Mouse (Mus musculus): ENCODE measurements around the gene Smc1a. TPM values are rescaled to one million over a fixed set of nuclear protein-coding genes. Genes with fewer than 3 reads are reported as not detected.
"Not testable (repeated sequence)": the region's sequence is repeated elsewhere in the genome, so short reads cannot be mapped to it uniquely, and the experiment has no call there.

The Smc1a gene
- polyA plus RNA-seq, 1 experiment from 2014 or later: 91.0 TPM

GRCm38 (mm10) chrX:152019294-152019693 is 3.1 kb downstream of the Smc1a start:
- no peak for ATAC-seq (ENCODE audit: insufficient read depth, low FRiP score)
- Histone ChIP-seq H3K4me2 (ENCODE audit: low read depth, low read length) (no peak overlapping the region), H3K36me3 (ENCODE audit: control insufficient read depth, insufficient read depth, low read length) (no peaks in the 10 kb centered on the region), H3K27me3 (ENCODE audit: control insufficient read depth, insufficient read depth, low read length) (peaks cover 7% of the 10 kb centered on the region; the same call in 1 of the 2 replicates), H3K4me3 (replicated peaks; ENCODE audit: low read length) (no peak overlapping the region), H3K27ac (ENCODE audit: low read length) (no peak overlapping the region), H3K9ac (ENCODE audit: low read length) (no peak overlapping the region), H3K9me3 (replicated peaks; ENCODE audit: control insufficient read depth, low read length) (no peaks in the 10 kb centered on the region), H3K4me1 (ENCODE audit: control insufficient read depth, insufficient read depth, low read length) (no peaks in the 10 kb centered on the region)
- 79% methylated on average over 2 of the region's 2 CpGs for WGBS

- Histone ChIP-seq H3K9ac (ENCODE audit: low read length) (no peak overlapping the region), H3K4me2 (ENCODE audit: low read depth, low read length) (no peak overlapping the region), H3K27ac (ENCODE audit: low read length) (no peak overlapping the region), H3K4me1 (ENCODE audit: control insufficient read depth, insufficient read depth, low read length) (no peaks in the 10 kb centered on the region), H3K36me3 (ENCODE audit: control insufficient read depth, insufficient read depth, low read length) (0 out of 2 replicates have a peak, but pooled peaks cover 4% of the 10 kb centered on the region), H3K9me3 (replicated peaks; ENCODE audit: control insufficient read depth, low read length) (no peaks in the 10 kb centered on the region), H3K27me3 (ENCODE audit: control insufficient read depth, insufficient read depth, low read length) (peaks cover 11% of the 10 kb centered on the region; the same call in 1 of the 2 replicates), H3K4me3 (replicated peaks; ENCODE audit: low read length) (no peak overlapping the region)
- no peak for ATAC-seq (ENCODE audit: insufficient read depth, low FRiP score)
These were observed 23.6 kb downstream of the Smc1a start for GRCm38 (mm10) chrX:152039865-152040264.

- no peak overlapping the region for H3K4me3 ChIP-seq (replicated peaks; ENCODE audit: low read length)
- no peak overlapping the region for H3K4me2 ChIP-seq (ENCODE audit: low read depth, low read length)
- H3K9me3 ChIP-seq (replicated peaks; ENCODE audit: control insufficient read depth, low read length): no peaks in the 10 kb centered on the region
- no peaks in the 10 kb centered on the region for H3K4me1 ChIP-seq (ENCODE audit: control insufficient read depth, insufficient read depth, low read length)
- H3K9ac ChIP-seq (ENCODE audit: low read length): no peak overlapping the region
- H3K27ac ChIP-seq (ENCODE audit: low read length): no peak overlapping the region
- H3K27me3 ChIP-seq (ENCODE audit: control insufficient read depth, insufficient read depth, low read length): no peaks in the 10 kb centered on the region; the same call in 1 of the 2 replicates
- no peak for ATAC-seq (ENCODE audit: insufficient read depth, low FRiP score)
- no peaks in the 10 kb centered on the region for H3K36me3 ChIP-seq (ENCODE audit: control insufficient read depth, insufficient read depth, low read length)
These were observed 31.0 kb downstream of the Smc1a start for GRCm38 (mm10) chrX:152047230-152047629.

- no peaks in the 10 kb centered on the region; the same call in 1 of the 2 replicates for H3K27me3 ChIP-seq (ENCODE audit: control insufficient read depth, insufficient read depth, low read length)
- H3K9ac ChIP-seq (ENCODE audit: low read length): no peak overlapping the region
- H3K9me3 ChIP-seq (replicated peaks; ENCODE audit: control insufficient read depth, low read length): no peaks in the 10 kb centered on the region
- H3K4me3 ChIP-seq (replicated peaks; ENCODE audit: low read length): no peak overlapping the region
- H3K4me2 ChIP-seq (ENCODE audit: low read depth, low read length): no peak overlapping the region
- 74% methylated on average over 3 of the region's 3 CpGs for WGBS
- ATAC-seq (ENCODE audit: insufficient read depth, low FRiP score): no peak
- H3K36me3 ChIP-seq (ENCODE audit: control insufficient read depth, insufficient read depth, low read length): no peaks in the 10 kb centered on the region
- no peaks in the 10 kb centered on the region for H3K4me1 ChIP-seq (ENCODE audit: control insufficient read depth, insufficient read depth, low read length)
- no peak overlapping the region for H3K27ac ChIP-seq (ENCODE audit: low read length)
These were observed 36.3 kb downstream of the Smc1a start for GRCm38 (mm10) chrX:152052546-152052945.

GRCm38 (mm10) chrX:152054094-152054493 is 37.9 kb downstream of the Smc1a start:
- Histone ChIP-seq H3K9ac (ENCODE audit: low read length) (no peak overlapping the region), H3K4me2 (ENCODE audit: low read depth, low read length) (no peak overlapping the region), H3K9me3 (replicated peaks; ENCODE audit: control insufficient read depth, low read length) (no peaks in the 10 kb centered on the region), H3K27me3 (ENCODE audit: control insufficient read depth, insufficient read depth, low read length) (peaks cover 8% of the 10 kb centered on the region; the same call in 1 of the 2 replicates), H3K27ac (ENCODE audit: low read length) (no peak overlapping the region), H3K4me1 (ENCODE audit: control insufficient read depth, insufficient read depth, low read length) (no peaks in the 10 kb centered on the region), H3K36me3 (ENCODE audit: control insufficient read depth, insufficient read depth, low read length) (no peaks in the 10 kb centered on the region), H3K4me3 (replicated peaks; ENCODE audit: low read length) (no peak overlapping the region)
- no peak for ATAC-seq (ENCODE audit: insufficient read depth, low FRiP score)
- WGBS: 67% methylated on average over 1 of the region's 1 CpGs

- Histone ChIP-seq H3K27ac (ENCODE audit: low read length) (no peak overlapping the region), H3K36me3 (ENCODE audit: control insufficient read depth, insufficient read depth, low read length) (peaks cover 3% of the 10 kb centered on the region; the same call in 1 of the 2 replicates), H3K4me2 (ENCODE audit: low read depth, low read length) (no peak overlapping the region), H3K9me3 (replicated peaks; ENCODE audit: control insufficient read depth, low read length) (no peaks in the 10 kb centered on the region), H3K9ac (ENCODE audit: low read length) (no peak overlapping the region), H3K27me3 (ENCODE audit: control insufficient read depth, insufficient read depth, low read length) (peaks cover 11% of the 10 kb centered on the region), H3K4me1 (ENCODE audit: control insufficient read depth, insufficient read depth, low read length) (no peaks in the 10 kb centered on the region), H3K4me3 (replicated peaks; ENCODE audit: low read length) (no peak overlapping the region)
- WGBS: 74% methylated on average over 2 of the region's 2 CpGs
- ATAC-seq (ENCODE audit: insufficient read depth, low FRiP score): no peak
These were observed 49.4 kb downstream of the Smc1a start for GRCm38 (mm10) chrX:152065674-152066073.

GRCm38 (mm10) chrX:152067789-152068188 is 51.6 kb downstream of the Smc1a start:
- Histone ChIP-seq H3K36me3 (ENCODE audit: control insufficient read depth, insufficient read depth, low read length) (no peaks in the 10 kb centered on the region), H3K4me1 (ENCODE audit: control insufficient read depth, insufficient read depth, low read length) (no peaks in the 10 kb centered on the region), H3K4me2 (ENCODE audit: low read depth, low read length) (no peak overlapping the region), H3K9me3 (replicated peaks; ENCODE audit: control insufficient read depth, low read length) (no peaks in the 10 kb centered on the region), H3K27me3 (ENCODE audit: control insufficient read depth, insufficient read depth, low read length) (peaks cover 4% of the 10 kb centered on the region; the same call in 1 of the 2 replicates), H3K4me3 (replicated peaks; ENCODE audit: low read length) (no peak overlapping the region), H3K27ac (ENCODE audit: low read length) (no peak overlapping the region), H3K9ac (ENCODE audit: low read length) (no peak overlapping the region)
- ATAC-seq (ENCODE audit: insufficient read depth, low FRiP score): no peak
- WGBS: 61% methylated on average over 1 of the region's 1 CpGs

GRCm38 (mm10) chrX:152089832-152090614 is 73.8 kb downstream of the Smc1a start:
- WGBS: 33% methylated on average over 7 of the region's 7 CpGs
- not testable (repeated sequence) for H3K9ac ChIP-seq (ENCODE audit: low read length); H3K36me3 ChIP-seq (ENCODE audit: control insufficient read depth, insufficient read depth, low read length); H3K4me3 ChIP-seq (replicated peaks; ENCODE audit: low read length); H3K9me3 ChIP-seq (replicated peaks; ENCODE audit: control insufficient read depth, low read length); H3K27ac ChIP-seq (ENCODE audit: low read length); H3K4me1 ChIP-seq (ENCODE audit: control insufficient read depth, insufficient read depth, low read length); H3K4me2 ChIP-seq (ENCODE audit: low read depth, low read length); ATAC-seq (ENCODE audit: insufficient read depth, low FRiP score)
- H3K27me3 ChIP-seq (ENCODE audit: control insufficient read depth, insufficient read depth, low read length): peaks cover 16% of the 10 kb centered on the region; the same call in 1 of the 2 replicates

- WGBS: 40% methylated on average over 1 of the region's 1 CpGs
- Histone ChIP-seq H3K4me1 (ENCODE audit: control insufficient read depth, insufficient read depth, low read length) (no peaks in the 10 kb centered on the region), H3K36me3 (ENCODE audit: control insufficient read depth, insufficient read depth, low read length) (no peaks in the 10 kb centered on the region), H3K4me2 (ENCODE audit: low read depth, low read length) (no peak overlapping the region), H3K4me3 (replicated peaks; ENCODE audit: low read length) (no peak overlapping the region), H3K9me3 (replicated peaks; ENCODE audit: control insufficient read depth, low read length) (no peaks in the 10 kb centered on the region), H3K9ac (ENCODE audit: low read length) (no peak overlapping the region), H3K27me3 (ENCODE audit: control insufficient read depth, insufficient read depth, low read length) (peaks cover under 1% of the 10 kb centered on the region; the same call in 1 of the 2 replicates), H3K27ac (ENCODE audit: low read length) (no peak overlapping the region)
- no peak for ATAC-seq (ENCODE audit: insufficient read depth, low FRiP score)
These were observed 81.3 kb downstream of the Smc1a start for GRCm38 (mm10) chrX:152097572-152097971.

Data from stomach, embryonic 16.5 days (tissue).